Mouse (Mus musculus) skeletal muscle tissue, adult 2 months (tissue): ENCODE results near the gene Fmnl1.
"Not testable (repeated sequence)": the region's sequence is repeated elsewhere in the genome, so short reads cannot be mapped to it uniquely, and the experiment has no call there.

ENCODE experiments used
- DNase-seq: peaks from one replicate; pipeline ENCODE4 v3.0.0-alpha.2; 2012; ENCODE audit warnings: low read depth, low spot score

Fmnl1 gene

GRCm38 (mm10) chr11:103221437-103221836 is 50.5 kb downstream of the Fmnl1 start:
- DNase-seq = no peak

GRCm38 (mm10) chr11:103222718-103223117 is 51.8 kb downstream of the Fmnl1 start:
- not testable (repeated sequence) for DNase-seq

- no peak for DNase-seq
These were observed 52.5 kb downstream of the Fmnl1 start for GRCm38 (mm10) chr11:103223444-103223843.

GRCm38 (mm10) chr11:103223951-103224456 is 53.1 kb downstream of the Fmnl1 start:
- peak; percentile 76 for DNase-seq

- DNase-seq = no peak
These were observed 58.7 kb downstream of the Fmnl1 start for GRCm38 (mm10) chr11:103229608-103230007.

GRCm38 (mm10) chr11:103230626-103231025 is 59.7 kb downstream of the Fmnl1 start:
- peak; percentile 81 for DNase-seq

GRCm38 (mm10) chr11:103231367-103231766 is 60.5 kb downstream of the Fmnl1 start:
- DNase-seq = no peak

GRCm38 (mm10) chr11:103232966-103233365 is 62.1 kb downstream of the Fmnl1 start:
- DNase-seq = peak; percentile 73

- DNase-seq = no peak
These were observed 63.5 kb downstream of the Fmnl1 start for GRCm38 (mm10) chr11:103234447-103234846.

GRCm38 (mm10) chr11:103235702-103236101 is 64.8 kb downstream of the Fmnl1 start:
- DNase-seq = peak; percentile 95

- no peak for DNase-seq
These were observed 65.5 kb downstream of the Fmnl1 start for GRCm38 (mm10) chr11:103236431-103236830.

GRCm38 (mm10) chr11:103236903-103237302 is 66.0 kb downstream of the Fmnl1 start:
- DNase-seq = peak; percentile 55

GRCm38 (mm10) chr11:103237757-103238156 is 66.8 kb downstream of the Fmnl1 start:
- DNase-seq = no peak

GRCm38 (mm10) chr11:103240740-103241139 is 69.8 kb downstream of the Fmnl1 start:
- peak; percentile 87 for DNase-seq

GRCm38 (mm10) chr11:103244856-103245255 is 73.9 kb downstream of the Fmnl1 start:
- no peak for DNase-seq

GRCm38 (mm10) chr11:103246081-103246730 is 75.3 kb downstream of the Fmnl1 start:
- peak; percentile 68 for DNase-seq

GRCm38 (mm10) chr11:103246731-103247290 is 75.9 kb downstream of the Fmnl1 start:
- DNase-seq = no peak

GRCm38 (mm10) chr11:103247504-103248177 is 76.7 kb downstream of the Fmnl1 start:
- peak; percentile 60 for DNase-seq
